In genomic region chr11:110609276-110609675, GRCm38 (mm10) we compare ENCODE assay signal across 25 mouse cellular contexts.
"Had no signal": no experiment of that assay in that cellular context is flagged by ENCODE, and none has a peak within 500 bp of the region (broad histone marks: within the 10 kb centered on the region; RNA-seq: fewer than 3 reads in every experiment).

No protein-coding gene starts in this region.

- H3K4me3 ChIP-seq: embryonic facial prominence, embryonic 10.5 days; embryonic facial prominence, embryonic 12.5 days; embryonic facial prominence, embryonic 13.5 days; embryonic facial prominence, embryonic 15.5 days; erythroblast, embryonic 14.5 days; forebrain, embryonic 10.5 days; forebrain, embryonic 12.5 days; forebrain, embryonic 13.5 days; forebrain, embryonic 15.5 days; gastrocnemius, adult 2 months; heart, adult 2 months had no signal

- H3K27me3 ChIP-seq: embryonic facial prominence, embryonic 12.5 days; embryonic facial prominence, embryonic 13.5 days; embryonic facial prominence, embryonic 15.5 days; forebrain, embryonic 12.5 days; forebrain, embryonic 13.5 days; forebrain, embryonic 15.5 days had no signal

- H3K4me1 ChIP-seq: embryonic facial prominence, embryonic 10.5 days; embryonic facial prominence, embryonic 12.5 days; embryonic facial prominence, embryonic 15.5 days; forebrain, embryonic 10.5 days; forebrain, embryonic 12.5 days; forebrain, embryonic 13.5 days; forebrain, embryonic 15.5 days had no signal

- H3K4me2 ChIP-seq: embryonic facial prominence, embryonic 12.5 days; embryonic facial prominence, embryonic 13.5 days; embryonic facial prominence, embryonic 15.5 days; forebrain, embryonic 12.5 days; forebrain, embryonic 13.5 days; forebrain, embryonic 15.5 days had no signal

- H3K36me3 ChIP-seq: embryonic facial prominence, embryonic 10.5 days; embryonic facial prominence, embryonic 12.5 days; embryonic facial prominence, embryonic 13.5 days; embryonic facial prominence, embryonic 15.5 days; forebrain, embryonic 10.5 days; forebrain, embryonic 12.5 days; forebrain, embryonic 15.5 days had no signal

- H3K27ac ChIP-seq: embryonic facial prominence, embryonic 10.5 days; embryonic facial prominence, embryonic 12.5 days; embryonic facial prominence, embryonic 13.5 days; embryonic facial prominence, embryonic 15.5 days; forebrain, embryonic 10.5 days; forebrain, embryonic 12.5 days; forebrain, embryonic 13.5 days; forebrain, embryonic 15.5 days; gastrocnemius, adult 2 months; heart, adult 2 months had no signal

- DNase-seq: cerebellum, adult 9-10 months; cerebellum, adult 9-11 months; cerebellum, postnatal 10 days; cerebellum, postnatal 14 days; cerebellum, postnatal 25 days; cerebellum, postnatal 36 days; embryo, embryonic 11 days; forebrain, postnatal 0 days; gastrocnemius, adult 2 months; gastrocnemius, postnatal 10 days; gastrocnemius, postnatal 14 days; gastrocnemius, postnatal 25 days; gastrocnemius, postnatal 36 days; heart, adult 11 months; heart, adult 18-20 months; heart, adult 2 months had no signal

- H3K9me3 ChIP-seq: embryonic facial prominence, embryonic 10.5 days; embryonic facial prominence, embryonic 12.5 days; embryonic facial prominence, embryonic 13.5 days; embryonic facial prominence, embryonic 15.5 days; forebrain, embryonic 10.5 days; forebrain, embryonic 12.5 days; forebrain, embryonic 13.5 days; forebrain, embryonic 15.5 days had no signal

- H3K9ac ChIP-seq: embryonic facial prominence, embryonic 12.5 days; embryonic facial prominence, embryonic 13.5 days; embryonic facial prominence, embryonic 15.5 days; forebrain, embryonic 12.5 days; forebrain, embryonic 13.5 days; forebrain, embryonic 15.5 days; forebrain, postnatal 0 days had no signal
